Mouse (Mus musculus): ENCODE measurements at regions not wholly inside any gene's neighbourhood (a gene's known extent, or its start where the extent isn't known, plus 50 kb on each side); places are given as distances from the start of the nearest gene placed in this dataset.

DNA sequence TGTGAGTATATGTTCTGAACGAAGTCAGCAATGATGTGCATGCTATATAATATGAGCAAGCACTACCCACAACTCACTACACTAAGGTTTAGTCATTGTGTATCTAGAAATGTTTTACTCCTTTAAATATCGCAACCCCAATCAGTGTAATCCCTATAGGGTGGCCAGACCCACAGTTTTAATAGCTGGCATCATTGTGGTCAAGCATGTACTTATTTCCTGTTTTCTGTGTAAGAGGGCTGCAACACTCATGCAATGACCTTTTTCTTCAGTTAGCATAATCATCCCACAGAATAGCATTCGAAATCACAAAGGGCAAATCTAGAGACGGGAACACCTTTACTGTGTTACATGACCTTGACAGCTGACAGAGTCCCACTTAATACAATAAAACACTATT lies 333.3 kb downstream of the Insc start:
- DNase-seq = no peak

DNA sequence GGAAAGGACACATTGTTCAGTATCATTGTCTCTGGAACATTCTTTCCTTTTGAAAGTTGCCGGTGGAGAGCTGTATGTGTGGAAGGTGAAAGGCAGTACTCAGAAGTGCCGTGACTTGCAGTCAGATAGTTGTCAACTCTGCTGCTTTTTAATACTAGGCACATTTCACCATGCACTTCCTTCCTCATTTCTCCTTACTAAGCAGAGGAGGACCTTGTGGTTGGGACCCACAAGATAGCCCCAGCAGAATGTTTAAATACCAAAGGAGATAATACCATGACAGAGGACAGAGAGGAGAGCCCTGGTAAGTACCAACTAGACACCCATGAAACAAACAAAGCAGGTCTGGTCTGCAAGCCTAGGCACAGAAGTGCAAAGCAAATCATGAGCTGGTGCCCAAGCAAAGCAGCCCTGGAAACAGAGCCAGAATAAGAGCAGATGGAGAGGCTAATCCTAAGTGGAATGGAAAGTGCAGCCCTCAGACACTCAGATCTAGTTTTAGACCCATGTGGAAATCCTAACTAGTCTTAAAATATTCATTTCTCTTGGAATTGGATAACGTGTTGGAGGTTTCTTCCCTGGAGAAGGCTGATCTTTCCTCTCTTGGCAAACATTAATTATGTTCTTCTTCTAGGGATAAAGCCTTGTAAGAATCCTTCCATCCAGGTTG lies 341.4 kb downstream of the Insc start:
- DNase-seq = no peak

DNA sequence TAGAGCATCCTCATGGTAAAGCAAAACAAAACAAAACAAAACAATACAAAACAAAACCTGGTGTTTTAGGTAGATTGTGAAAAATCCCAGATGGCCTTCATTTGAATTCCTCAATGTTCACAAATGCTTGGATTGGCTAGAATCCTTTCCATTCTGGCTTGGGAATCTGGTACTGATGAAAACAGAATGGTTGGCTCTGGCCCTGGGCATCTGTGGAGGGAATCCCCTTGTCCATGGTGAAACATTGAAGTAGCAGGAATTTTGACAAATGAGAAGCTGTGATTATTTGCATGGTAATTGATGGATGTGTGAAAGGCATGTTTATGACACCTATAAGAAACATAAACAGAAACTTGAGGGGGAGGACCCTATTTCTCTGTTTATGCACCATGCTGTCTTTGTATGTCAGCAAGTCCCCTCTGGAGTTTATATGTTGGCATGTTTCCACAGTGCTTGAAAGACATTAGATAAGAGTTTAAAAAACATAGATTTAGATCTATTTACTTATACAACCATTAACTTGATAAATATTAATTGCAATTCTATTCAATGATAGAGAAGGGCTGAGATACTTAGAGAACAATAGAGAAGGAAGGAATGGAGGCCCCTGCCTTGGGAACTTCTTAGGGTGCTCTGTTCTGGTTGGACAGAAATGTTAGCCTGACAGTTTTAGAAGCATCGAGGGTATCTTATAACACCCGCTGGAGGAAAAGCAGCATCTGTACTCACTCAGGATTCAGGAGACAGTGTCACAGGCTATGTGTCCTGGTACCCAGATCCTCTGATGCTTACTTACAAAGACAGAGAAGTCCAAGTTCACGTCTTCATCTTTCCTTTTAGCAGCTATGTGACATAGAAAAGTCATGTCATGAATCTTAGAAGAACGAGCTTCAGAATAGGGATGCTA lies 343.3 kb downstream of the Insc start:
- DNase-seq = no peak

DNA sequence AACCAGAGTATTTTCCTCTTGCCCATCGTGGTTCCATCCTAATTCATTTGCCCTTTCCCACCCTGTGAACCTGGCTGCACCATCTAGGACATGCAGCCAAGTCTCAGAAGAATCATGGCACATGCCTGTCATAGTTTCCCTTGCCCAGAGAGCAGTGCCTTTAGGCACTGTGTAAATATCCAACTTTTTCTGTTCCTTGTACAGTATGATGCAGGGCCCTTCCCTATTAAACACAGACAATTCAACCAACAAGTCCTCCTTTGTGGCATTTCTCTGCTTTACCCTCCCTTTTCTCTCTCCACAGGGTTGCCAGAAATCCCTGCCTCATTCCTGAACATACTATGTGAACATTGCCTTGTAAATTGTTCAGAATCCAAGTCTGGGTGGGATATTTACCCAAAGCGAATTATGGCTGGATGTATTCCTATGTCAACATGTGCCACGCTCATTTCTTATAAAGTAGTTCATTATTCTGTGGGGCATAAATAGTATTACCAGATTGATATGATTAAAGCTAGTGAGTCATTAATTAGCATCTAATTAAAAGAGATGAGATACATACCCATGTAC lies 349.1 kb downstream of the Insc start:
- no peak for DNase-seq

DNA sequence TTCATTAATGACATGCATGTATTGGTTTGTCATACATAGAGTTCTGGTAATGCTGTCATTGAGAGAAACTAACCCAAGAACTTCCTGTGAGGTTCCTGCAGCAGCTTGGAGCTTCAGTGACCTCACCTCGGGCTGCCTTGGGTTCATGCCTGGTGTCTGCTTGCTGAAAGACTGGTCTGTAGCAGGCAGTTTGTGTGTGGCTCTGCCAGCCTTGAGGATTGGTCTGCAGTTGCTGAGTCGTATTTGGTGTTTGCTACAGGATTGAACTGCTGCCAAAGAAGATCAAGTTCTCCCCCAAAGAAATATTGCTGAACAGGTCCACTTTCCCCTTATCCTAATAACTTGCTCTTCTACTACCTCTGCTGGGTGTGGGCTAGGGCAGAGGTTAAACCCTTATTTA lies 362.5 kb downstream of the Insc start:
- no peak for DNase-seq

DNA sequence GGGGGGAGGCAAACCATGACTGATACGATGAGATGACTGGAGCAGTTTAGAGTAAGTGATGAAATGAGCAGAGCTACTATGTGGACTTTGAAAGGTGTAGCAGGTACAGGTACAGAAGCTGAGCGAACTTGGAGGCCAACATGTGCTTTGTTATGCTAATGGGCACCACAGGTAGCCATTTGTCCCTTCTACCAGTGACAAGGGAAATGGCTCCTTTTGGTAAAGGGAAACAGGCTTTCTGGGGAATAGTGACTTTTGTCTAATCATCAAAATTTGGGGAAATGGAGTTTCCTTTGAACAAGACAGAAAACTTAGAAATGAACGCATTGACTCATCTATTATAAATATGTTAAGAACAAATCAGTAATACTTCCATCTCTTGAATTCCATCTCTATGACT lies 368.8 kb downstream of the Insc start:
- DNase-seq = no peak

DNA sequence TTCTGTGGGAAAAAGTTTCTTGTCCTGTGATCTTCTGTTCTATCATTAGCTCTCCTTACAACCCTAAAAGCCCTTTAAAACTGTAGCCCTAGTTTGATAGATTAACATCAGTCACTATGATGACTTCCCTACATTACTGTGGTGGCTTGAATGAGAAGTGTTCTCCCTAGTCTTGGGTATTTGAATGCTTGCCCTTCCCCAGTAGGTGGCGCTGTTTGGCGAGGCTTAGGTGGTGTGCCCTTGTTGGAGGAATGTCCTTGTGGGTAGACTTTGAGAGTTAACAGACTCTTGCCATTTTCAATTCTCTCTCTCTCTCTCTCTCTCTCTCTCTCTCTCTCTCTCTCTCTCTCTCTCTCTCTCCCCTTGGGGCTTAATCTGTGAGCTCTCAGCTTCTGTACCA lies 379.8 kb downstream of the Insc start:
- DNase-seq = no peak

DNA sequence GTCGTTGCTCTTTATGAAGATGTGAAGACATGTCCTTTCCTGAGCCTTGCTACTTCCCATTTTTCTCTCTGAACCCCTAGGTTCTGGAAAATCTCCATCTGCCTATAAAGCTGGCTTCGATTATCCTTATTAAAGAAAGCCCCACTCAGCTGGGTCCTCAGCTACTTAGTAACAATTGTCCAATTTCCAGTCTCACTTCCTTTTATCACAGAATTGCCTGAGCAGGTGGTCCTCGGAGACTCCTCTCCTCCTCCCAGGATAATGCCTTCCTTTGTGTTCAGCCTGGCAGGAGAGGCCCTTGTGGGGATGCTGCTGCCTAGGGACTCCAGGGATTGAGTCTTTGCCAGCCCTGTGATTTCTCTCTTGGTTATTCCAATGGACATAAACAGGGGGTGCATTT lies 385.5 kb downstream of the Insc start:
- DNase-seq = no peak

DNA sequence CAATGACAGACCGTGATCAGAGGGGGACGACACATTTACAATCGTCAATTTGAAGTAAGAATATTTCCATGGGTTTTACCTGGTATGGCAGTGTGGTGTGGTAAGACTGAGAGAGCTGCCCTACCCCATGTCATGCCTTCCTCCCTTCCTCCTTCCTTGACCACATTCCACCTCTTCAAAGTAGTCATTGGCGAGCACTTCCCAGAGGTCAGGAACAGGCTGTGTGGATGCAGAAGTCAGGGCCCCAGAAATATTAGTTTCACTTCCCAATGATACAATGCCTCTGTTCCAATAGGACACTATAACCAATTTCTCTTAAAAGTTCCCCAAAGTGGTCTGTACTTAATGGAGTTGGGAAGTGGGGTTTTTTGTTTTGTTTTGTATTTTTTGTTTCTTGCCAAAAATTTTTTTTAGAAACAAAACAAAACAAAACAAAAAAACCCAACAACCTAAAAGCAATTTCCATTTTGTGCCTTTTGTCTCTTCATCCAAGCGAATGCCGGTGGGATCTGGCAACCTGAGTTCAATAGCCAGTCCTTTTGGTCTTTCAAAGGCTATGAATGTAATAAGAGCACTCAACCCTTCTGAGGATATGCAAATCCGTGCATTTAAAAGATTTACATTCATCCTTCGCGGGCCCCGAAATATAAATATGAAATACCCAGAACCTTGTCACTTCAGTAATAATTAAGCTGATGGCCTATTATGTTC lies 387.9 kb downstream of the Insc start:
- no peak for DNase-seq

DNA sequence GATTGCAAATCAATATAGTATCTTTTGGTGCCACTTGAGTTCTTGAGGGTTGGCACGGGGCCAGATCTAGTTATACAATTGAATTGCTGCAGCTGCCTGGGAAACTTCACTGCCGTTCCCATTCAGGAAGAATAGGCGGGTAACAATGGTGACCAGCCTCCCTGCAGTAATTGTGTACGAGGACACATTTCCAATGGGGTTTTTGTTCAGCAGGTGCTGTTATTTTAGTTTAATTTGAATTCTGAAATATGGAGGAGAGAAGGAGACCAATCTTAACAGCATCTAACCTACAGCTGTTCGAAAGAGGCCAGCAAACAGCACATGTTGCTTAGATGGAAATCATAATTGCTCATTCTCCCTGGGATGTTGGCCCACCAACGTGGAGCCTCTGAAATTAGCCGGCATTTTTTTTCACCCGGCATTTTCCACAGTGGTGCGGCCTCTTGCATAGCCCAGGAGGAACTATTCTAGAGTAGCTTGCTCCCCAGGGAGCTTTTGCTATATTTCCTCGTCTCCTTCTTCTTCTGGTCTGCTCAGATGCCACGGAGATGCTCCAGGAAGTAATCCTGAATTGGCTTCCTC lies 388.6 kb downstream of the Insc start:
- DNase-seq = no peak

DNA sequence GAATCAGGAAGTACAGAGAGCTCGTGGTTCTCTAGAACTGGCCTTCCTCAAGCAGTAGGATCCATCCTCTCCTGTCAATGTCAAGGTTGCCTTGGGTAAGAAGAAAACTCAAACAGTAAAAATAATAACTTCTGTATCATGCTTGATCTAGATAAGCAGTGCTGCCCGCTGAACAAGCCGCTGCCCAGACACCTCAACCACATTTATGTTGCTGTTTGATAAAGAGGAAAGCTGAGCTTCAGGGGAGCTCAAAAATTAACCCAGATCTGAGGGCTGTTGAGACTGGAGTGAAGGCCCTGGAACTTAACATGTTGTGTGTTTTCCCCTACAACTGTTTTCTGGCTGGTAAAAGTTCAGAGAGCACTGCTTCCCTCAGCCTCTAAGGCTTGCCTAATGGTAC lies 389.1 kb downstream of the Insc start:
- no peak for DNase-seq

DNA sequence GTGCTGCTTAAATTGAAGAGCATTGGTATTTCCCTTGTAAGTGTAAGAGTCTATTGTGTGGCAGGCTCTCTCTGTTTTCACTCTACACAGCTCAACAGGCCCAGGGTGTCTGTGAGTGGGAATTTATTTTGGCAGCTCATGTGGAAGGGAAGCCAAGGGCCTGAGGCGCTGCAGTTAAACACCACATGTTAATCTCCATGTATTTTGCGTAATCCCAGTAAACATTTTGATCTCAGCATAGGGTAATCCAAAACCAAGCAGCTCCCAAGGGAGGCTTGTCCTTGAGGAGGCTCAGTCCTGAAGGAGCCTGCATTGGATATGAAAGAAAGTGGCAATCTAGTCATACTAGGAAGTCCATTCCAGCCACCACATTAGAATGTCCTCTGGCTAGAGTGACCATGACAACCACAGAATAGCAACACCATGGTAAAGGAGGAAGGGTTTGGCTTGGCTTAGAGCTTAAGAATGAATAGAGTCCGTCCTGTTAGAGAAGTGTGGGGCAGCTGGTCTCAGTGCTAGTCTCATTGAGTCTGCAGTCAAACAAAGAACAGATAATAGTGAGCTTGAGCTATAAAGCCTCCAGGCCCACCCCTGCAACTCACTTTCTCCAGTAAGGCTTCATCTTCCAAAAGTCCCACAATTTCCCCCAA lies 391.6 kb downstream of the Insc start:
- DNase-seq = no peak

DNA sequence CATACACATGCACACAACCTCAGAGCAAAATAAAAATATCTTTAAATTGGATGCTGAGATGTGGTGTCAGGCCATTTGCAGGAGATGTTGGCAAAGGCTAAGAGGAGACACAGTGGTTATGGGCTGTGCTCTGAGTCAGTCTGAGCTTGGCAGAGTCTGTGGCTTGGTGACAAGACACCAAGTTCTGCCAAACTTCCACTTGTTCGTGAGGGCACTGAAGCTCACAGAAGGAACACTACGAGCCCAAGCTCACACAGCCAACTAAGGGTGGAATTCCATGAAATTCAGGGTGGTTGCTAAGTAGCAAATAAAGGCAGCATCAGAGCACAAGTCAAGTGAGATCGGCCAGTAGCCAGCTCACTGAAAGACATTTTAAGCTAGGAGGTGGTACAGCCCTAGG lies 396.8 kb downstream of the Insc start:
- DNase-seq = peak; percentile 1

DNA sequence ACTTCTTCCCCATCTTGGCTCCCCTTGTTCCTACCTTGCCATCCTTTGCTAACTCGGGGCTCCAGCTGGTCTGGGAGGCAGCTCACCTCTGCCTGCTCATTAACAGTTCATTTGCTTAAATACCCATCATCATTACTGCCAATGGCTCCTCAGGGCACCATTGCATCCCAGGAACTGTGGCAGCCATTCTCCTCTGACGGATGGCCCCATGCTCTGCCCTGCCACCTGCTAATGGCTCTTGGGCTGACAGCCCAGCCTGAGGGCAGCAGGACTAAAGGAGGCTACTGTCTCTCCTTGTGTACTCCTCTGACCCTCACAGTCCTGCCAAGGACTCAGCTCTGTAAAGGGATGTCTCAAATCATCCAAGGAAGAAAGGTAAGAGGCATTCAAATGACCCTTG lies 398.7 kb downstream of the Insc start:
- DNase-seq = no peak

DNA sequence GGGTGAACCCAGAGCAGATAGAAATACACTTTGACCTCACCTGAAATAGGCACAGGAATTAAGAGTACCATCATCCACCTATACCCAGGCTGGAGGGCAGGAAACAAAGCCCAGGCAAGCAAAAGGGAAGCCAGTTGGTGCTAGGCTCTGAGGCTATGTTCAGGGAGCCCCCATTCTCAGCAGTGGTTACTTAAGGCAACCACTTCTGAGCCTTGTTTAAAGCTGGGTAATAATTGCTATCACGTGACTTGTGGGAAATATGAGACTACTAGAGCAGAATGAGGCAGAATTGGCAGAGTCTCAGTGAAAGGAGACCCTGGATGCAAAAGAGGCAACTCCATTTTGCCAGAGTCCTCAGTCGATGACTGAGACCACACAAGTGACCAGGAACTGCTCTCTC lies 401.5 kb downstream of the Insc start:
- DNase-seq = no peak

DNA sequence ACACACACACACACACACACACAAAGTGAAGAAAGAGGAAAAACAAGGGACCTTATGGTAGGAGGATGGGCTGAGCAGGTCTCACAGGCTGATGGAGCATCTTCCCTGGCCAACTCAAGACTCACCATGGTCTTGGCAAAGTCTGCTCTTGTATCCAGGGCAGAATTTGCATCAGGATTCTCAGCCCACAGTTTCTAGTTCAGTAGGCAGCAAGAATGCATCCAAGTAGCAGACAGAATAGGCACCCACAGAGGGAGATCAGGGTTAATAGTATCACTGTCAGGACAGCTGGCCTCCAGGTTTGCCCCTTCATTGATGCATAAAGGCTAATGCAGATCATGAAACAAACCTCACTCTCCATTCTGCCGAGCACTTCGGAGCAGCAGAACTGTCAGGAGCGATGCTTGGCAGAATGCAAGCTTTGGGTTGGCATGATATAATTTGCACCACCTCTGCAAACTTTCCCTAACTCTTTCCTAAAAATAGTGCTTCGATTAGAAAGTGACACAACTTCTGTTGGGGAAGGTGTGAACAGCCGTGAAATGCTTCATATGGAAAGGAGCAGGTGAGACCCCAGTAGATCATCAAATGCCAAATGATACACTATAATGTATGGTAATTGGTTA lies 404.0 kb downstream of the Insc start:
- DNase-seq = no peak

DNA sequence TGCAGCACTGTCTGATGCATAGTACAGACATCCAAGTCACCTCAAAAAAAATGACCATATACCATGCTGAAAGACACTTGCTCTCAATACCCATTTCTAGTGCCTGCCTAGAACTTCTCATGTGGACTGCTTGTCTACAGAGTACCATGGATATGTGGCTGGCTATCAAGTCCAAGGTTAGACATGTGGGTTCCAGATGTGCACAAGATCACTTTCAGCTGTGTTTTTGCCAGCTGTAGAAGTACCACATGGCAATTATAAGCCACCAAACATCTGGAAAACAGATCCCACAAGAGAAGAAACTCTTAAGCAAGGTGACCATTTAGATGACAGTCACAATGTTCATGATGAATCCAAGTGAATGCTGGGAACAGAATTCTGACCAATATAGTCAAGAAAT lies 409.8 kb downstream of the Insc start:
- no peak for DNase-seq

DNA sequence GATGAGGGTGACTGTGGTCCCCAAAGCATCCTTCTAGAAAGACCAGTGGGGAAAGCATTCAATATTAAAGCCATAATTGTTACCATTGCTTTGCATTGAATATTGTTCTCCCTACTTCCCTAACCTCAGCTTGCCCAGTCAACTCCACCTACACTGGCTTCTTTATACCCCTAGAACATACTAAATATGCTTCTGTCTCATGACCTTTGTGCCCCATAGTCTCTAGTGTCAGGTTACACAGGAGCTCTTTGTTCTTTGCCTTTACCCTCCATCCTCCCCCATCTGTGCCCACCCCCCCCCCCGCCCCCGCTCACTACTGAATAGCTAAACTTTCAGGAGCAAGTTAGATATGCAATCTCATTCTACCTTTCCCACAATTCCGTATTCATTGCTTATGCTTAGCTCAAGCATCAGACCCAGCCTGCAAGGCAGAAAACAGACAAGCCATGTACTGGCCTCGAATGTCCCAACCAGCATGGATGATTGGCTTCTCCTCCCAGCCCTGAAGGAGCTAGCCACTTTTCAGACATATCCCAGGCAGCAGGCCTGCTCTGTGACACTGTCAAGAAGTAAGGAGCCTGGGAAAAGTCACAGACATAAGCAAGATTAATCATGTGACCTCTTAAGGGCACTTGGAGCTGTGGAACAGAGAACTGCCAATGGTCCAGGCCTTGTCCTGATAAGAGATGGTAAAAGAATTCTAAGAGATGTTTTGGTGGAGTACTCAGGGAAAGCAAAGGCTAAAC lies 410.4 kb downstream of the Insc start:
- DNase-seq = no peak

DNA sequence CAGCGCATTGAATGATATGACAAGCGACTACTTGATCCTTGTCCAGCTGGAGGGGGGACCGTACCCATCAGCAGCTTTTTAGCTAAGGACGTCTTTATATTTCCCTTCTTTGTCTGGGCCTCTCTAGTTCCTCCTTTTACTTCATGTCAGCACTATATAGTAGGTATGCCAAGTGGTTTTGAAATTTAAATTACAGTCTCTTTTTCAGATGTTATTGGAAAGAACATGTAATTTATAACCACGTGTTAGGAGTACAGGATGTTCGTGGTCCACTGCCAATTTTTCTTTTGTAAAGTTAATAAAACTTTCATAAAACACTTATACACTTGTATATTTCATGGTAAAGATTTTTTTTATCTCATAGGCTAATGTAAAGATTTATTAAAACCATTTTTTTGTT lies 426.5 kb downstream of the Insc start:
- DNase-seq = no peak

DNA sequence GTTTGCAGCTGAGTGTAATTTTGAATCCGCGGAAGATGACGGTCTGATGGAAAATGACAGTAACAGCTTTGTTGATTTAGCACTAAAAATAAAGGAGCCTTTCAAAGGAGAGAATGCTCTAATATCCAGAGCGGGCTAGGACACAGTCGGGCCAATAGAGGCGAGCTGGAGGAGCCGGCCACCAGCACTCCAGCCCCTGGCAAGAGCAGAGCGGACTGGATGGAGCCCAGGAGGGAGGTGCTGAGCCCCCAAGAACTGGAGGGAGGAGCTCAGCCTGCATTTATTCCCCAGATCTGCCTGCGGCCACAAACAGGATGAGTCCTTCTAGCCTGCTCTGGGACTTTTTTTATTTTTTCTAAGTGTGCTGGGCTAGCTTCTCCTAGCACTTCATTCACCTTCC lies 426.9 kb downstream of the Insc start:
- peak; percentile 7 for DNase-seq

DNA sequence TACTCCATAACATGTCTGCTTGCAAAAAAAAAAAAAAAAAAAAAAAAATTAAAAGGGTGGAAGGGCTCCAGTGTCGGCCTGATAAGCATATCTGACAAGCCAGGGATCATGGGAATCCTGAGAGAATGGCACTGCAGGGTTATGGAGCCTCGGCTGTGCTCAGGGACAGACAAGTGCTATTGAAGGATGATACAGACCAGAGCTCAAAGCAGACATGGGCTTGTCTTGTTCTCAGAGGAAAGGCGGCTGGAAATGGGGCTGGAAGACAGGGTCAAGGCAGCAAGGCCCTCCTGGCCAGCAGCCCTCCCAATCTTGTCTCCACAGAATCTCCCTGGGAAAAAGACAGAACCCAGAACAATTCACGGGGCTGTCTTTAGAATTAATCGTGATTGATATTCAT lies 449.0 kb downstream of the Insc start:
- DNase-seq = no peak
